Mouse (Mus musculus): ENCODE measurements around the gene Nol9.

DNA sequence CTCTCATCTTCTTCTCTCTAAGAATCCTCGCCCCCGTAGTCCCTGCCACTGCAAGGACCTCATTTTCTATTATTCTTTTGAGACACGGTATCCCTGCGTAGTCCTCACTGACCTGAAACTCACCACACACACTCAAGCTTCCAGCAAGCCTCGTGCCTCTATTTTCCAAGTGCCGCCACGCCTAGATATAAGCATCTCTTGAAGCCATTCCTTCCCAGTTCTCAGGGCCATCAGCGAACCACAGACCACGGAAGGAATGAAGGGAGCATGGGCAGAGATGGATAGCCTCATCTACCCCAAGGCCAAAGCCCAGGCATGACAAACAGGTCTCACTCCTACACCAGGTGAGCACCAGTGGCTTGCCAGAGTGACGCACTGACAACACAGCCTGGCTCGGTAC lies 14.6 kb upstream of the Nol9 start:
- no peak for TF ChIP-seq CTCF (IDR thresholded peaks at IDR 0.05; ENCODE audit: low read depth)
- TF ChIP-seq EP300 (IDR thresholded peaks at IDR 0.05; ENCODE audit: low read depth), result no peak
